Mouse (Mus musculus) mature B cell (primary cell): ENCODE measurements around the gene Thnsl2.

Experiments
- in situ Hi-C: fragments of 300-500 bp; cut with MboI; formaldehyde crosslinking; loops from 2 replicates; pipeline ENCODE4 v1.14.3; 2019

Thnsl2 gene

DNA sequence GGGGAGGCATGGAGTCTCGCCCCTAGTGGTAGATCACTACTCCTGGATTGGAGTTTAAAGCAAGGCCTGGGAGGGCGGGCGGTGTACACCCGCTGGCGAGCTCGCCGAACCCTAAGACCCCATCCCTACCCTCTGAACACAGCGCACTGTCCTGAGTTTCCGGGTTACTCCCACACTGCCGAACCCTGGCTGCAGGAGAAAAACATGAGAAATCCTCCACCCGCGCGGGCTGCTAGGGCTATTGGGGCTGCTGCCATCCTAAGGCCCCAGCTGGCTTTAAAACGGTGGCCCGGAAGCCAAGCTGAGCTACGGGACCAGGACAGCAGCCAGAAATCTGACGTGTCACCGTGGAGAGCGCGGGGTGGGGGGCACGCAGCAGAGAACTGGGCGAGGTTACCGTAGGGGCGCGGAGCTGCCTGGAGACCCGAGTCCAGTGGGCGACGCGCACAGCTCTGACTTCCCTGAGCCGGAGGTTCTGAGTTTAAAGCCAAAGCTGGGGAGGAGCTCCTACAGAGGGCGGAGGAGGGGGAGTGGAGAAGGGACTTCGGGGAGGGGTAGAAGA, at the start of gene Thnsl2:
TSS of gene Thnsl2 (minus strand) at position 546 of the 562 bp plus-strand sequence.
- in situ Hi-C loops = loop anchor here (25.0 kb wide), 1 partner anchor 332 kb away; no protein-coding TSS in a partner anchor

DNA sequence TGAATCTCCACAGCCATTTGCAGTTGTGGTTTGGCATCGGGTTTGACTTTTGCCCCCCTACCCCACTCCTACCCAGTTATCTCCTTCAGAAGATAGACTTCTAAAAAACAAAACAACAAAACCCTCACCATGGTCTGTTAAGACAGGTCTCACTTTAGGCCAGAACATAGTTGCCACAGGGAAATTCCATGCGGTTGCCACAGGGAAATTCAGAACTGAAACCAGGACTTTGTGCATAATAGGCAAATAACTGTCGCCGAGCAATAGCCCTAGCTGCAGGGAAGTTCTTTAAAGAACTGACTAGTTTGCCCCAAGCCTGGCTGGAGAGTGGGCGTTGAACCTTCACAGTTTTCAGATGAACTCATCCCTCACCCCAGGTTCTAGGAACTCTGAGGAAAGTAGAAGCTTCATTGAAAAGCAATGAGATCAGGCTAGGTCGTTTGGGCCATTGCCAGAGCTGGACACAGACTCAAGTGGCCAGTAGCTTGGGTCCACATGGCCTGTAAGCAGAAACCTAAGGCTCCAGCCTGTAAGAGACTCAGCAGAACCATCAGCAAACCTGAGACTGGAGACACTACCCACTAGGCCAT, 49.0 kb upstream of the Thnsl2 start:
- in situ Hi-C loops = no loop called here

GRCm38 (mm10) chr6:71190501-71190900, 46.3 kb upstream of the Thnsl2 start:
- in situ Hi-C loops = no loop called here

DNA sequence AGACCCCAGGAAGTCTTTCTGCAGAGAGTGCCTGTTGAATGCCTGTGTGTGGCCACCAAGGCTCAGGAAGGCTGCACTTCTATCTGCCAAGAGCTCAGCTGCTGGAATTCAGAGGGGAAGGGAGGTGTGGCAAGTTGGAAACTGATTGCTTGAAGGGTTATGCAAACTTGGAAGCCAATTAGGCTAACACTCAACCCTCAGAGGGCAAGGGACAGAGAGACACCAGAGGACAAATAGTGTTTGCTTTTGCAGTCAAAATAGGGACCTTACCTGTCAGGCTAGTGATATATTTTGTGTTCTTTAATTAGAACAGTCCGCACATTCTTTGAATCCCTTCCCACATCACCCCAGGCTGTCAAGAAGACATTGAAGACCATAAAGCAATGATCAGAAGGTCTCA, 45.3 kb upstream of the Thnsl2 start:
- in situ Hi-C loops = no loop called here

DNA sequence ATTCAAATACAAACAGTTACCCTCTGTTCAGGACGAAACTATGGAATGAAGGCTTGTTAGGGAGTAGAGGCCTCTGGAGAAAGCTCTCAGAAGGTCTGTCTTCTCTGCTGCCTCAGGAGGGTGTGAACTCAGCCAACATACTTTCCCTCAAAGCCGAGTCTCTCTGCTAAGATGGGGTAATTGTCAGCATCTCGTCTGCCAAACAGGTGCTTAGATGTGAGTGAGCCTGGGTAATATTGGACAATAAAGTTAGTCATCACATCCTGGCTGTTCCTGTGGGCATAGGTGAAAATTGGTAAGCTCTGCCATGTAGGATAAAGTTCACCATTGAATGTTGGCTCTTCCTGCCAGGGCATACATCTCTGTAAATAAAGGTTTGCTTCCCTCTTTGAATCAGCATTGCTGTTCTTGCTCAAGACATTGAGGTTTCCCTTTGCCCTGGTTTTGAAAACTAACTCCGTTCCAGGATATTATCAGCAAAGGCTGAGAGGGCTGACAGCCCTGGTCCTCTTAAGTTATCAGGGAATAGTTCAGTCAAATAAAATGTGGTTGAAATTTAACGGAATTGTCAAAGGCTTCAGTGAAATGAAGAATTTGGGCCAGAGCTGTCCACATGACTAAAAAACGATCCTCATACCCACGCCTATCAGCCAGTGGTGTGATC, 40.8 kb upstream of the Thnsl2 start:
- in situ Hi-C loops = no loop called here

- in situ Hi-C loops = no loop called here
Measured at GRCm38 (mm10) chr6:71180596-71180995, 36.4 kb upstream of the Thnsl2 start.

DNA sequence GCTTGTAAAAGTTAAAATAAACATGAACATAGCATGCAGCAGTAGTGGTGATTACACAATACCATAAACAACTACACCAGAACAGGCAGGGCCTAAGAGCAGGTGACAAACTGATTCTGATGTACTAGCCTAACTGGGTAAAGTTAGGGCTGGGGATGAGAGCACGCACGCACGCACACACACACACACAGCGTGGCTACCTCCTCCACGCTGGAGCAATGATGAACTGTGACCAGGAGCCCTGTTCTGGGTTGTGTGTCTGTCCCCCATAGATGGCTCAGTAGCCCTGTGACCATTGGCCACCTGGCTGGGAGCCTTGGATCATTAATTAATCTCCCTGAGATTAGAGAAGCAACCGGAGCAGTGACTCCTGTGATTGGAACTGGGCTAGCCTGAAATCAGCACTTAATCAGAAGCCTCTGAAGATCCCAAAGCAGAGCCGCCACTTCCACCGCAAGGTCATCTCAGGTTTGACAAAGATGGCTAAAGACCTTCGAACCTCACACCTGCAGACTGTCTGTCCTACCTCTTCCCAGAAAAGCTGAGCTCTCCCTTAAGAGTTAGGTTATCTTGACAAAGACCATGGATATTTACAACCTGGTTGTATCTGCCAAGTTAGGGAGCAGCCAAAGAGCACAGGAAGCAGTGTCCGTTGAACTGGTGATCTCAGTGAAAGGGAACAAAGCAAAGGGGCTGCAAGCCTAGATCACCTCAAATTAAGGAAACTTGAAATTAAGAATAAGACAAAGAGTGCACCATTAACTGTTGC, 28.8 kb upstream of the Thnsl2 start:
- in situ Hi-C loops = no loop called here

DNA sequence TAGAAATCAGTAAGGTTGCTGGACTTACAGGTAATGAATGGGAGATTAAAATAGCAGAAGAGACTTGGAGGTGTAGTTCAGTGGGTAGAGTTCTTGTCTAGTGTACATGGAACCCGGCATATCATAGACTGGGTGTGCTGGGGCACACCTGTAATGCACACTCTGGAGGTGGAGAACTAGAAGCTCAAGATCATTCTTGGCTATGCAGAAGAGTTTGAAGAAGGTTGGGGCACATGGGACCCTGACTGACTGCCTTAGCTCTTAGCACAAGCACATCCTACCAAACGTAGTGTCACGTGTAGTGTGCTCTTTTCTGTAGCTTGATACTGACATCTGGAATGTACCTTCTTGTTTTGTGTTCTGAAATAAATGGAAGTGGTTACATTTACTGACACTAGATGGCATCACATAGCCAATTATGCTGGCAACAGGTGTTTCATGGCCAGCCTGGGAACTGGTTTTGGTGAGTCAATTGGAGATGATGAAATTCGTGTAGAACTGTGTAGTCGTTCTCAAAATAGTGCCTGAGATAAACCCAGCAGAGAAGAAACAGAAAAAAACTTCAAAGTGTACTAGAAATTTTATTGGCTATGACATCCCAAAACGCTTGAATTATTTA, 22.4 kb upstream of the Thnsl2 start:
- in situ Hi-C loops = no loop called here

DNA sequence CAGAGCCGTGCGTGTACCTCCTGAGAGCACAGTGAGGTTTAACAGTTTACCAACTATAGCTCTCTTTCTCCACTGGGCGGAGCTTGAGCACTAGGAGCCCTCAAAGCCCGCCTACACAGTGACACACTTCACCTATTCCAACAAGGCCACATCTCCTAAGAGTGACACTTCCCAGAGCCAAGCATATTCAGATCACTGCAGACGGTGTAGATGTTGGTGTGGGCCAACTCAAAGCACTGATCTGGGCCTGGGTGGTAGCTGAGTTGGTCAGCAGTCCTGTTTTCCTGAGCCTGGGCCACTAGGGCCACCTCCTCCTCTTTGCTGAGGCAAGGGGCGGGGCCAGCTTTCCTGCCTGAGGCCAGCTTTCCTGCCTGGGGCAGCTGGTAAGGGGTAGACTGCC, 20.2 kb upstream of the Thnsl2 start:
- in situ Hi-C loops = no loop called here

DNA sequence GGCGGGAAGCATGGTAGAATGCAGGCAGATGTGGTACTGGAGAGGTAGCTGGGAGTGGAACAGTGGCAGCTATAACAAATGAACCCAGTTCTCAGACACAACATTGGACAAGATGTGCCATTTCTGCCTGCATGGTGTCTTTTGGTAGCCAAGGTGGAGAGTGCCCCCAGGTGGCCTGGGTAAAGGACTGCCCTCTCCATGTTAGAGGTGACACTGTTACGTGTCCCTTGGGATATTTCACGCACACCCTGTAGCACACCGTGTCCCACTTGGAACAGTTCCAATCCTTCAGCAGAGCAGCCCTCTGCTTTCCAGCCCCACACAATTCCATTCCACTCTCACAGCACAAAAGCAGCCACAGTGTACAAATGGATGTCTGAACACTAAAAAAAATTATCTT, 18.0 kb upstream of the Thnsl2 start:
- in situ Hi-C loops = no loop called here

DNA sequence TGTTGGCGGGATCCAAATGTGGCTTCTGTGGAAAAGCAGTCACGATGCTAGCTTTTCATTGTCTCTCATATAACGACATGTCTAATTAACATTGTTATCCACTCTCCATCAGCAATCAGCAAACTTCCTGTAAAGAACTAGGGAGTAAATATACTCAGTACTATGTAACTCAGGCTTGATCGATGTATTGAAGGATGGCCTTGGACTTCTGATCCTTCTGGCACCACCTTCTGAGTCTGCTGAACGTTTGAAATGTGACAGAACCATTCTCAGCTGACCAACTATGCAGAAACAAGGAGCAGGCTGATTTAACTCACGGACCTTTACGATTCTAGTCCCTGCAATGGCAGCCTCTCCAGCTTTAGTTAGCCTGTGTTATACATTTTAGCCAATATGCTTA, 17.1 kb upstream of the Thnsl2 start:
- in situ Hi-C loops = no loop called here

DNA sequence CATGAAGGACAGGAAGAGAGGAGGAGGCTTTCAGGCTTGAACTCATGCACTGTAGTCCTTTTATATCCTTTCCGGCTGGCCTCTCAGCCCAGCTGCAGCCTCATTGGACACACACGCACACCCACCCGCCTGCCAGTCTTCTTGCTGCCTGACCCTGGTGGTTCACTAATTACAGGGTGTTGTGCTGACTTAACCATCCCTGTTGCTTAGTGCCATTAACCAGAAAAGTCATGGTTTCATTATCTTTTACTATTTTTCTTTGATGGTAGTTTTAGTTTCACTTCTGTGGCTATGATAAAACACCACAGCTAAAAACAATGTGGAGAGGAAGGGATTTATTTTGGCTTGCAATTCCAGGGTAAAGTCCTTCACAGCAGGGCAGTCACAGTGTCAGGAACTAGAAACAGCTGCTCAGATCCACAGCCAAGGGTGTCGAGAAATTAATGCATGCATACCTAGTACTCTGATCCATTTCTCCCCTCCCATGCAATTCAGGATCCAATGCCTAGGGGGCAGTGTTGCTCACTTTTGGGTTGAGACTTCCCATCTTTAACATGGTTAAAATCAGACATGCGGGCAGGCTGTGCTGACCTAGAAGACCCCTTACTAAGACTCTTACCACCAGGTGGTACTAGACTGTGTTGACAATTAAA, 12.6 kb upstream of the Thnsl2 start:
- in situ Hi-C loops = loop anchor here (10.0 kb wide), 1 partner anchor 648 kb away; no protein-coding TSS in a partner anchor

GRCm38 (mm10) chr6:71154861-71155260, 10.6 kb upstream of the Thnsl2 start:
- in situ Hi-C loops = loop anchor here (10.0 kb wide), 1 partner anchor 650 kb away; no protein-coding TSS in a partner anchor

DNA sequence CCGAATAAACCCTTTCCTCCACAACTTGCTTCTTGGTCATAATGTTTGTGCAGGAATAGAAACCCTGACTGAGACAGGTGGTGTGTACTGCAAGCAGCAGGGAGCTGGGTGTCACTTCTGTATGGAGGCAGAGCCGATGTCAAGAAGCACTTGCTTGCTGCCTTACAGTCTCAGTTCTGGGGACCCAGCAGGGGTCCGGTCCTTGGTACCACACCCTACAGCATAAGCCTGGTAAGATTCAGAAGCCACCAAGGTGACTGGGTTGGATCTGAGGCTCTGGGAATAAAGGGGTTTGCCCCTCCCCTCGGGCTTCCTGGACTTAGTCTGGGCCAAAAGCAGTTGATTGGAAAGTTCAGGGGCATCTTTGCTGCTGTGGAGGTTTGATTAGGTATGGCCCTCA, 9.2 kb upstream of the Thnsl2 start:
- in situ Hi-C loops = loop anchor here (10.0 kb wide), 1 partner anchor 651 kb away; no protein-coding TSS in a partner anchor

GRCm38 (mm10) chr6:71151098-71151497, 6.9 kb upstream of the Thnsl2 start:
- in situ Hi-C loops = loop anchor here (10.0 kb wide), 1 partner anchor 654 kb away; no protein-coding TSS in a partner anchor

GRCm38 (mm10) chr6:71149534-71149933, 5.3 kb upstream of the Thnsl2 start:
- in situ Hi-C loops = loop anchor here (25.0 kb wide), 1 partner anchor 337 kb away; no protein-coding TSS in a partner anchor

GRCm38 (mm10) chr6:71148336-71148735, 4.1 kb upstream of the Thnsl2 start:
- in situ Hi-C loops = loop anchor here (25.0 kb wide), 1 partner anchor 336 kb away; no protein-coding TSS in a partner anchor

DNA sequence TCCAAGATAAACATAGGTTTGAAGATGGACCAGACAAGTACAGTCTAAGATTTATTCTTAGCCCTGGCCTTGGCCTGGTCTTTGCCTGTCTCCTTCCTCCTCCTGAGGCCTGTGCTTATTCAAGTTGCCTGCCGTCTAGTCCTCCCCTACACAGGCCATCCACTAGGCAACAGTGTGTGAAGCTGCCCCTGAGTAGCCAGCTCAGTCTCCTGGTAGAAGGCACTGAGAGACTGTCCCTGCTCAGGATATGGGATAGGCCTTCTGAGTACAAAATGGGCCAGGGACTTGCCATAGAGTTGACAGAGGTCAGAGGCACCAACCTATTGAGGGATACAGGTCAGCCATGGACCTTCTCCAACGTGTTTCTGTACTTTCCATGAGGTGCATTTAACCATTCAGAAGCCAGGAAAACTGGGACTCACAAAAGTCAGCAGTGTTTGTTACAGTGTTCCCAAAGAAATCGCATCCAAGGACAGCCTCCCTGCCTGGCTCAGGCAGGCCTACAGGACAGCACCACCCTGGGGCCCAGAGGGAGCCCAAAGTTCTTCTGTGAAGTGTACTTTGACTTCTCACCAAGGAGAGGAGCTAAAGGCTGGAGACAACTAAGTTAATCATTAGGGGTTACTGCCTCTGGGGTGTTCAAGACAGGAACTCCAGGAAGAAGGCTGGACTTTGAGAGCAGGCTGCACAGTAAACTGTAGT, 1.2 kb upstream of the Thnsl2 start:
- in situ Hi-C loops = loop anchor here (25.0 kb wide), 1 partner anchor 333 kb away; no protein-coding TSS in a partner anchor

- in situ Hi-C loops = loop anchor here (25.0 kb wide), 1 partner anchor 331 kb away; no protein-coding TSS in a partner anchor
Measured at GRCm38 (mm10) chr6:71143154-71143893, 915 bp downstream of the Thnsl2 start.

DNA sequence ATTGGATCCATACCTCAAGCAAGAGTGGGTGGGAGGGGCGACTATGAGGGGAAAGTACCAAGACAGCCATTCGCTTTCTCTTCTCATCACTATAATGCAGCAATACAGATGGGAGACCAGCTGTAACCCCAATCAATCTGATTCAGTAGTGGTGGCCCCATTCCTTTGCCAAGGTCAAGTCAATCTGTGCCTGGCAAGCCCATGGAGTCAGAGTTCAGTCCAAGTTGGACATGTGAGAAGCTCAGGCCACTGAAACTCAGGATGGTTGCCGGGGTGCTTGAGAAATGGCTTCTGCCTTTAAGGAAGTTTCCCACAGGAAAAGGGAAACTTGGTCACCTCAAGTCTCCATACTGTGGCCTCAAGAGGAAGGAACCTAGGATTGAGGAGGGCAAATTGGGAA, 9.2 kb downstream of the Thnsl2 start:
- in situ Hi-C loops = loop anchor here (25.0 kb wide), 1 partner anchor 323 kb away; no protein-coding TSS in a partner anchor
